27 mouse cellular contexts compared by ENCODE assay signal in the genomic region with DNA sequence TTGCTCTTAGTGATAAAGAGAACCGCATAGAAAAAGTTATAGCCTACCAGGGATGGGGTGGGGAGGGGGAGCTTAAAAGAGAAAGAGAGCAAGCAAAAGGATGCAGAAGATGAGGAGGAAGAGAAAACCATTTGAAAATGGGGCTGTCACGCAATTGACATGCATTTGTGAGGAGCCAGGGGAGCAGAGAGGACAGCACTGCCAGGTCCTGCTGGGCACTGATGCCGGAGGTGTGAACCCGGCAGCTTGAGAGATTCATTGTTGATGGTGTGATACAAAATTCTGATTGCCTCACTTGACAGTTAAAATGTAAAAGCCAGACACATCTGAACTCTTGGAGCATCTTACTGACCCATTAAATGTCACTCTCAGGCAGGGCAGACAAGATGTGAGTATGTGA. TPM values are rescaled to one million over a fixed set of nuclear protein-coding genes. Genes with fewer than 3 reads are reported as not detected.
"Had no signal": no experiment of that assay in that cellular context is flagged by ENCODE, and none has a peak within 500 bp of the region (broad histone marks: within the 10 kb centered on the region; RNA-seq: fewer than 3 reads in every experiment).

No protein-coding gene starts in this region.

- H3K4me3 ChIP-seq: layer of hippocampus, adult 2 months; limb, embryonic 12.5 days; limb, embryonic 15.5 days; lung, embryonic 15.5 days; megakaryocyte, embryonic 14.5 days; midbrain, embryonic 10.5 days; midbrain, embryonic 13.5 days; myocyte; neural tube, embryonic 13.5 days; stomach, embryonic 15.5 days had no signal

- DNase-seq: layer of hippocampus, adult 9-11 months; lung, adult 18-20 months; lung, postnatal 10 days; lung, postnatal 36 days; retina, postnatal 1 day; right cerebral cortex, postnatal 25 days; spleen, adult 18-20 months; thymus, postnatal 25 days had no signal

- H3K27ac ChIP-seq: kidney, postnatal 0 days; layer of hippocampus, adult 2 months; limb, embryonic 12.5 days; limb, embryonic 15.5 days; liver, embryonic 14.5 days; lung, embryonic 15.5 days; midbrain, embryonic 10.5 days; midbrain, embryonic 13.5 days; neural tube, embryonic 13.5 days; stomach, embryonic 15.5 days had no signal

- ATAC-seq: midbrain, embryonic 13.5 days; midbrain, embryonic 16.5 days had no signal

RNA-seq across cellular contexts. Expression of a gene that starts 27.8 kb away (rescaled TPM):
- total RNA-seq: layer of hippocampus, adult 2 months; layer of hippocampus, postnatal 25 days; left cerebral cortex, adult 18-20 months; left cerebral cortex, postnatal 10 days; left cerebral cortex, postnatal 36 days; monocyte, adult 5-6 weeks; neutrophil, adult 5-6 weeks had no signal
